Mouse (Mus musculus) spleen, adult 2 months (tissue): ENCODE data around the gene Psmb10.
A peak's percentile ranks its signal among the peaks of the same experiment; 100 is the strongest.

Source experiments
- CTCF ChIP-seq: fragments of 200-500 bp; IDR thresholded peaks from 2 replicates; pipeline ENCODE4 v1.5.1; 2011; ENCODE audit warnings: mild to moderate bottlenecking, inconsistent platforms; ENCODE audit not compliant: insufficient read depth, insufficient read length, insufficient replicate concordance; ENCODE audit errors: extremely low read depth
- POLR2A ChIP-seq: fragments of 200-500 bp; IDR thresholded peaks from 2 replicates; pipeline ENCODE4 v1.6.1; 2011; ENCODE audit warnings: low read depth, low read length, inconsistent platforms

DNA sequence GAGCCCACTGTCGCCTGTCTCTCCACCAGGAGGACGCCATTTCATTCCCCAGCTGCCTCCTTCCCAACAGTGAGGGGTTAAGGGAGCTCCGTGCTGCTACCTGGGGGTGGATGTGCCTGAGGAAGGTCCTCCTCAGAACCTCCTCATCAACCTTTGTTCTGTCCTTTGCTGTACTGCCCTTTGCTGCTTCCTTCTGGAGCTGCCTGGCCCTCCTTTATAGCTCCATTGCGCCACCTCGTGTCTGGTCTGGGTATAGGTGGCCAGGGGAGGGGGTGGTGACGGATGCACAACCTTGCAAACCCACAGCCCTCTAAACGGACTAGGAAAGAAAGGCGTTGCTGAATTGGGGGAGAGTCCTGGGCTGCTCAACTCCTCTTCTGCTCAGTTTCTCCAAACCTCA, 7.6 kb downstream of the Psmb10 start:
- peak; percentile 86; the same call in 1 of the 2 replicates for TF ChIP-seq CTCF
- TF ChIP-seq POLR2A: no peak
